Mouse (Mus musculus): Measurements from ENCODE around the gene Mustn1.

Mustn1 gene

GRCm38 (mm10) chr14:30879794-30880193, 794 bp downstream of the Mustn1 start:
- DNase-seq (ENCODE audit: low read depth, low spot score) = peak; percentile 32

DNA sequence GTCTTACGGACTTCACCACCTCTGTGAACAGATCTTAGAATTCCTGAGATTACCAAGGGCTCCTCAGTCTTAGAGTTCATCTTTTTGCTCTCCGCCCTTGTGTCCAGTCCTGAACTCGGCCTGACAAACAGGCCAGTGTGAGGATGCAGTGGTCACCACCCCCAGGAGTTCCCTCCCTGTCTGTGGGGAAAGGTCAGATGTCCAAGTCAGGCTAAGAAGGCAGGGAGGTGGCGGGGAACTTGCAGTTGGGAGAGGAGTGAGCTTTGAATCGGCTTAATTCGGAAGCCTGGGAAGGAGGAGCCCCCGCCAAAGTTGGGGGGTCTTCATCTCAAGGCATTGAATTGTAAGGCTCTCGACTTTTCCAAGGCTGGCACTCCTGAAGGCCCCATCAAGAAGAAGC, 1.3 kb downstream of the Mustn1 start:
- no peak for DNase-seq (ENCODE audit: low read depth, low spot score)

GRCm38 (mm10) chr14:30880811-30881717, 2.1 kb downstream of the Mustn1 start:
- DNase-seq (ENCODE audit: low read depth, low spot score) = peak; percentile 65

DNA sequence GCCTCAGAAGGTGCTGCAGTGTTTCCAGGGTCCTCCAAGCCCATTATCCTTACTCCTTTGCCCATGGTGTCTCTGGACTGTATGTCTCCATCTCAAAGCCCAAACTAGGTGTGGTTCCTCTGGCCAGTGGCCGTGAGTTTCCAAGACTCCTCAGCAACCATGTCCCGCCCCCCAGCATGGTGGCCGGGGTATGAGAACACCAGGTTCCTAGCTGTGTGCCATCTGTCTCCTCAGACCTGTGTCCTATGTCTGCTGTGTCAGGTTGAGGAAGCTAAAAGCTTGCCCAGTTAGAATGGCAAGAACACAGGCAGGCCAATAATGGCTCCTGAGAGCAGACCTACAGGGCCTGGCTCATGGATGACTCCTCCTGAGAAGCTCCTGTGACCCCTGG, 2.7 kb downstream of the Mustn1 start:
- peak; percentile 66 for DNase-seq (ENCODE audit: low read depth, low spot score)

- no peak for DNase-seq (ENCODE audit: low read depth, low spot score)
Observed at GRCm38 (mm10) chr14:30885298-30885697, 6.3 kb downstream of the Mustn1 start.

- DNase-seq (ENCODE audit: low read depth, low spot score) = no peak
Observed at GRCm38 (mm10) chr14:30886204-30886603, 7.2 kb downstream of the Mustn1 start, which contains the start of gene Itih4. Itih4 (plus strand) TSS chr14:30886476.

DNA sequence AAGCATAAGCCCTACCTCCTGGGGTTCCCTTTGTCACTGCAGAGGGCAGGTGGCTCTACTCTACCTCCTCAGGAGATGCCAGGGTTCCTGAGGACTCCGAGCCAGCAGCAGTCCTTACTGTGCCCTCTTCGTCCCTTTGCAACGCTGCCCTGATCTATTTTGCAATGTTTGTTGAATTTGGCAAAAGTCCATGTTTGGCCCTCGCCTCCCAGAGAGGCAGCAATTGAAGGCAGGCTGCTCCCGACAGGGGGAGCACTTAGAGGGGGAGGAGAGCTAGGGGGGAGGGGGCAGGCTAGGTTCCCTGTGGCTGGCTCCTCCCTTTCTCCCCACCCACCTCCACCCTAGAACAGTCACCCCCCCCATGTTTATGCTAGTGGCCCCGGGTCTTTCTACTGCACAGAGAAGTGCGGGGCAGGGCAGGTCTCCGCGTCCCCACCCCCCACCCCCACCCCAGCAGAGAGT, 9.3 kb downstream of the Mustn1 start:
- DNase-seq (ENCODE audit: low read depth, low spot score) = peak; percentile 68

GRCm38 (mm10) chr14:30899972-30900371, 21.0 kb downstream of the Mustn1 start:
- DNase-seq (ENCODE audit: low read depth, low spot score) = no peak

DNA sequence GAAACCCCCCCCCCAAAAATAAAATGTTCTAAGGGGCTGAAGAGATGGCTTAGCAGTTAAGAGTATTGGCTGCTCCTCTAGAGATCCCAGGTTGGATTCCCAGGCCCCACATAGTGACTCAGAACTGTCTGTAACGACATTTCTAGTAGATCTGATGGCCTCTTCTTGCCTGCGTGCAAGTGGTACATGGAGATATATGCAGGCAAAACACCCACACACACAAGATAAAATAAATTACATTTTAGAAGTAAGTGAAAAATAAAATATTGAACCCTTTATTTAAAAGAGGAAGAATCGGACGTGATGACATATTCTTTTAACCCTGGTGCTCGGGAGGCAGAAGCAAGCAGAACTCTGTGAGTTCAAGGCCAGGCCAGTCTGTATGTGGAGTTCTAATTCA, 23.6 kb downstream of the Mustn1 start:
- no peak for DNase-seq (ENCODE audit: low read depth, low spot score)

GRCm38 (mm10) chr14:30903036-30903435, 24.0 kb downstream of the Mustn1 start:
- no peak for DNase-seq (ENCODE audit: low read depth, low spot score)

GRCm38 (mm10) chr14:30904307-30904706, 25.3 kb downstream of the Mustn1 start:
- DNase-seq (ENCODE audit: low read depth, low spot score) = no peak

DNA sequence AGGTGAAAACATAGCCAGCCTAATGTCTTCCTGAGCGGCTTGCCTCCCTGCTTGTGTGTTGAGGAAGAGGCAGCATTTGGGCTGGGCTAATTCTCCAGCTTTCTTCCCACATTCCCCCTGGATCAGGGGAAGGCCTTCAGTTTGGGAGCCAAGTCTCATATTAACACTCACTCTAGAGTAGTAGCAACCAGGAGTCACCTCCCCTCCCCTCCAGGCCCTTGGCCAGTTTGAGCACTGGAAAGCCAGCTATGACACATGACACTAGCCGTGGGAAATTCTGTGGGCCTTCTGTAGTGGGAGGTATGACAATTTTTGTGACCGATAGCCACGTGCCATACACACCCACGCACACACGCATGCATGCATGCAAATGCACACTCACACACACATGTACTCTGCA, 27.0 kb downstream of the Mustn1 start:
- DNase-seq (ENCODE audit: low read depth, low spot score) = no peak

DNA sequence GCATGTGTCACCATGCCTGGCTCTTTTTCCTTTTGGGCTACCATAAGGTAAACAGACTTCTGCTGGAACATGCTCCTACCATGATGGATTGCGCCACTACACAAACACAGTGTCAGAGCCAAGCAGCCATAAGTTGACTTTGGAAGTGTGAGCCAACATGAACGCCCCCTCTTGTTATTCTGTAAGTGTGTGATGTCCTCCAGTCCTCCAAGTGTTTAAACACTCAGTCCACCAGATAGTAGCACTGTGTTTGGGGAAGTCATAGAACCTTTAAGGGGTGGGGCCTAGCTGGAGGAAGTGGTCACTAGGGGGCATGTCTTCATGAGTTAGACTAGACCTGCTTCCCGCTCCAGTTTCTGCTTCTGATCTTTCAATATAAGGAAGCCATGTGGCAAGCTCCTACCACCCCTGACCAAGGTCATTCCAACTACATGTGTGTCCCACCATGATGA, 28.8 kb downstream of the Mustn1 start:
- DNase-seq (ENCODE audit: low read depth, low spot score) = peak; percentile 20

DNA sequence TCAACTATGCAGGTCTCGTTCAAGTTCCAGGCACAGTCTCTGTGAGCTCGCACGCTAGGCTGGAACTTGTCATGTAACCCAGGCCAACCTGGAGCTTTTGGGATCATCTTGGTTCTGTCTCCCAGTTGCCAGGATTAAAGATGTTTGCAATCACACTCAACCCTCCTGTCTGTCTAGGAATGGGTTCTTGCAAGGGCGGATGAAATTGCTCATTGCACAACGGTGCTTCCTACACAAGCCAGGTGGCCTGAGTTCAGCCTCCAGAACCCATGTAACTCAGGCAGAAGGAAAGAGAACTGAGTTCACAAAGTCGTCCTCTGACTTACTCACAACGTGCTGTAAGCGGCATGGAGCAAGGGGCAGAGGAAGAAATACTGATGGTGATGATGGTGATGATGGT, 32.1 kb downstream of the Mustn1 start:
- no peak for DNase-seq (ENCODE audit: low read depth, low spot score)

- DNase-seq (ENCODE audit: low read depth, low spot score) = no peak
Observed at GRCm38 (mm10) chr14:30912641-30913040, 33.6 kb downstream of the Mustn1 start.

DNA sequence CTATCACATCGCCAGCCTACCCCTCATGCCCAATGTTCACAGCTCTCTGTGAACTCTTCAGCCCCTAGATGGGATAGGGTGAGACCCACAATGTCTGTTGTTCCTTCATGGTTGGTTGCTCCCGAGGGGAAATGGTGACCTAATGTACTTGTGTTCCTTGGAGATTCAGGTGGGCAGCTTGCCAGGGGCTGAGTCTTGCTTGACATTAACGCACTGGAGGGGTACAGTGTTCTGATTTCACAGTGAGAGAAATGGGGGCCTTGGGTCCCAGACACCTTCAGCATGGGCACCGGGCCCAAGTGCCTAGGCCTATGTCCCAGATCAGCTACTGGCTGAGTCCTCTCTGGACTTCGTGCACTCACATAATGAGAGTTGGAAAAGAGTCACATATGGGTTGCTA, 34.4 kb downstream of the Mustn1 start:
- no peak for DNase-seq (ENCODE audit: low read depth, low spot score)

- DNase-seq (ENCODE audit: low read depth, low spot score) = peak; percentile 3
Observed at GRCm38 (mm10) chr14:30916516-30916915, 37.5 kb downstream of the Mustn1 start.

- peak; percentile 21 for DNase-seq (ENCODE audit: low read depth, low spot score)
Observed at GRCm38 (mm10) chr14:30922053-30922670, 43.2 kb downstream of the Mustn1 start.

DNA sequence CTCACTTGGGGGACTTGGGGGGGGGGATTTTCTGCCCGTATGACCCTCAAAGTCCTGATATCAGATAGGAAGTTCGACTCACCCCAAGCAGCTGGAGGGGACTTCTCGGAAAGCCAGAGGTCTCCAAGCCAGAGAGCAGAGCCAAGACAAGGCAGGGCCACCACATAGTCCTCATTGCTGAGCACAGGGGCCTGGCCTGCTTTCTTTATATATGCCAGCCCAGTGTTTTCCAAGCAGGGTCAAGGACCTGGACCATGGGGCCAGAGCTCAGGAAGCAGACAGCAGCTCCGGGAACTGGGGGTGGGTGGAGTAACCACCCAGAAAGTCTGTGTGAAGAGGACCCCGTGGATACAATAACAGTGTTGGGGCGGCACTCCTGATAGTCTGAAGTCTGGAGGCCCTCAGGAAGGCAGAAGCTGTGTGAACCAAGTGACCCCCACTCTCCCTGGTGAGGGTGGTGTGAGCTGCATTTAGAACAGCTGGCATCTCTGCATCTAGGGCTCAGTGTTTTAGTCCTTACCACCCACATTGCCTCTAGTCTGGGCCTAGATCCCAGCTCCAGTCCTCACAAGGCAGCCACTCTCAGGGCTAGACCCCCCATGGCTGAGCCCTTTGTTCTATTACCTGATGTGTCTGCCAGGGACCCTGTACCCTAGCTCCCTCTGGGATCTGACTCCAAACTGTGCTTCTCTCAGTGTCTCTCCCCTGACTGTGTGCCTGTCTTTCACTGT, 44.5 kb downstream of the Mustn1 start, which contains the start of gene Itih3:
TSS of gene Itih3 (minus strand) at position 386 of the 731 bp plus-strand sequence.
- DNase-seq (ENCODE audit: low read depth, low spot score) = peak; percentile 33

- no peak for DNase-seq (ENCODE audit: low read depth, low spot score)
Observed at GRCm38 (mm10) chr14:30925492-30925891, 46.5 kb downstream of the Mustn1 start.

DNA sequence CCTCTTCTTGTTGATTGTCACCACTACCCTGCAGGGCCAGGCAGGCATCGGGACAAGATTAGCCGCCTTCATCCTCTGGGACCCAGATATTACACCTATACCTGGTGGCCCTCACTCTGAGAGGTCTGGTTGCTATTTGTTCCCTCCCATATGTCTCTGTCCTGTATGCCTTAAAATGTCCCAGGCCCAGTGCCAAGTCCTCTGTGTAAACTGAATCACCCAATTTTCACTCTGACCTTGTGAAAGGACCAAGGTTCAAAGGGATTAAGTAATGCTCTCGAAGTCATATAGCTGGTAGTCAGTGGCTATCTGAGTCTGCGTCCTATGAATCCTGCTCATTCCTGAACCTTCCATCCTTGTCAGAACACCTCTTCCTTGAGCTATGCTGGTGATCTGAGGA, 51.4 kb downstream of the Mustn1 start:
- DNase-seq (ENCODE audit: low read depth, low spot score) = no peak
